Mouse (Mus musculus): ENCODE data around the gene Prc1. TPM values are rescaled to one million over a fixed set of nuclear protein-coding genes. Genes with fewer than 3 reads are reported as not detected.

Prc1 gene
- polyA plus RNA-seq, 1 experiment from 2014 or later = 108 TPM

DNA sequence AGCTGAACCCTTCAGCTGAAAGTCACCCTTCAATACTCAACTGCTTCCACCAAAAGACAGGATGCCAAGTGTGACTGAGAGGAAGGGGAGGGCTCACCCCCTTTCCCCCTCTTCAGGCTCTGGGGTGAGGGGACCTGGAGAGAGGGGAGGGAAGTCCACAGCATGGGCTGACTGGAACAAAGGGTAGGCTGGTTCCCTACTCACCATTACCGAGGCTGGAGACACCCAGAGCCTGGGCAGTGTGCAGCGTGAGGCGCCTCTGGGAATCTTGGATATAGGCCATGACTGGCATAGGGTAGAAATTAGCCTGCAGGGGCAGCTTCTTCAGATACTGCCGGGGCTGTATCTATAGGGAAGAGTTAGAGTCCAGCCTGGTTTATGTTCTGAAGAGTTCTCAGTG lies 63.8 kb downstream of the Prc1 start:
- Histone ChIP-seq H3K9ac (ENCODE audit: low read depth, low read length) (no peak overlapping the region), H3K4me1 (ENCODE audit: control insufficient read depth, insufficient read depth, low read length) (no peaks in the 10 kb centered on the region), H3K27ac (replicated peaks; ENCODE audit: low read depth, low read length) (no peak overlapping the region), H3K4me2 (ENCODE audit: low read depth, low read length) (no peak overlapping the region), H3K9me3 (ENCODE audit: control insufficient read depth, low read length) (no peaks in the 10 kb centered on the region), H3K27me3 (replicated peaks; ENCODE audit: control insufficient read depth, insufficient read depth, low read length) (no peaks in the 10 kb centered on the region), H3K4me3 (ENCODE audit: low read depth, low read length) (no peak overlapping the region), H3K36me3 (ENCODE audit: control insufficient read depth, insufficient read depth, low read length) (peaks cover 84% of the 10 kb centered on the region)
- DNase-seq (ENCODE audit: low spot score) = no peak
- no peak for ATAC-seq (ENCODE audit: low read depth)
- WGBS = 70% methylated on average over 4 of the region's 4 CpGs

DNA sequence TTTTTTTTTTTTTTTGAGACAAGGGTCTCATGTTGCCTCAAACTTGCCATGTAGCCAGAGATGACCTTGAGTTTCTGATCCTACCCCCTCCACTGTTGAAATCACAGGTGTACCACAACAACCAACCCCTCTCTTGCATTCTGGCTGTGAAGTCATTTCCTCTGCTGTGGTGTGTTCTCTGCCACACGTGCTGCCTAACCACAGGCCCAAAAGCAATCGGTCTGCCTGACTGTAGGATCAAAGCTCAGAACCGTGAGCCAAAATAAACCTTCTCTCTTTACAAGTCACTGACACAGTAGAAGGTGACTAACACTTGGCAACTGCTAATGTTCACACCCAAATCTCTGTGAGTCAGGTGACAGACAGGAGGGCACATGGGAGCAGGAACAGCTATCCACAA lies 66.2 kb downstream of the Prc1 start:
- Histone ChIP-seq H3K9me3 (ENCODE audit: control insufficient read depth, low read length) (no peaks in the 10 kb centered on the region), H3K4me2 (ENCODE audit: low read depth, low read length) (no peak overlapping the region), H3K36me3 (ENCODE audit: control insufficient read depth, insufficient read depth, low read length) (peaks cover 87% of the 10 kb centered on the region), H3K4me3 (ENCODE audit: low read depth, low read length) (no peak overlapping the region), H3K4me1 (ENCODE audit: control insufficient read depth, insufficient read depth, low read length) (no peaks in the 10 kb centered on the region), H3K27me3 (replicated peaks; ENCODE audit: control insufficient read depth, insufficient read depth, low read length) (no peaks in the 10 kb centered on the region), H3K27ac (replicated peaks; ENCODE audit: low read depth, low read length) (no peak overlapping the region), H3K9ac (ENCODE audit: low read depth, low read length) (no peak overlapping the region)
- ATAC-seq (ENCODE audit: low read depth) (no peak), DNase-seq (ENCODE audit: low spot score) (no peak)
- 72% methylated on average over 3 of the region's 3 CpGs for WGBS

DNA sequence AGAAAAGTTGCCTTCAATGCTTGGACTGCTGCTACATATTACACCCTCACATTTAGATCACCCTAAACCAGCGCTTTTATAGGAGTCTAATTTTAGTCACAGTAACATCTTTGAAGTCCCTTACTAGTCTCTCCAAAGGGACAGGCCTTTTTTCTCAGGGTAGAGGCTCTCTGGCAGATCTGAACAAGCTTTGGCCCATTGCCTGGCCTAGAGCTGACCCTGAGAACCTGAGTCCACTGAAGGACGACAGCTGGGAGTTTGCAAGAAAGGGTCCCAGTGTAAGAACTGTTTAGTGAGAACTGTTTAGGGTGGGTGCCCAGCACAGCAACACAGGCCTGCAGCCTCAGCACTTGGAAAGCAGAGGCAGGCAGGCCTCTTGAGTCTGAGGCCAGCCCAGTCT lies 71.5 kb downstream of the Prc1 start:
- no peaks in the 10 kb centered on the region for H3K27me3 ChIP-seq (replicated peaks; ENCODE audit: control insufficient read depth, insufficient read depth, low read length)
- DNase-seq (ENCODE audit: low spot score) (no peak), ATAC-seq (ENCODE audit: low read depth) (no peak)

More for the DNA sequence above, 71.5 kb downstream of the Prc1 start:
- no peak overlapping the region for H3K9ac ChIP-seq (ENCODE audit: low read depth, low read length)
- H3K9me3 ChIP-seq (ENCODE audit: control insufficient read depth, low read length) = no peaks in the 10 kb centered on the region
- WGBS = 84% methylated on average over 2 of the region's 2 CpGs
- peaks cover 75% of the 10 kb centered on the region for H3K36me3 ChIP-seq (ENCODE audit: control insufficient read depth, insufficient read depth, low read length)
- H3K27ac ChIP-seq (replicated peaks; ENCODE audit: low read depth, low read length) = no peak overlapping the region
- peaks cover 14% of the 10 kb centered on the region for H3K4me1 ChIP-seq (ENCODE audit: control insufficient read depth, insufficient read depth, low read length)
- no peak overlapping the region for H3K4me2 ChIP-seq (ENCODE audit: low read depth, low read length)
- no peak overlapping the region for H3K4me3 ChIP-seq (ENCODE audit: low read depth, low read length)

Other genes starting within 250 kb of the Prc1 start
- 565 and 594 TPM in 2 replicates for gene Idh2, start 179.1 kb upstream of the Prc1 start, polyA plus RNA-seq (2014; fragmentation: Nextera tagmentation; extraction: Ambion mirVana)
- 10.5 and 11.9 TPM in 2 replicates for gene Sema4b, start 107.6 kb upstream of the Prc1 start, polyA plus RNA-seq (2014; fragmentation: Nextera tagmentation; extraction: Ambion mirVana)
- 73.7 and 89.1 TPM in 2 replicates for gene Cib1, start 61.6 kb upstream of the Prc1 start, polyA plus RNA-seq (2014; fragmentation: Nextera tagmentation; extraction: Ambion mirVana)
- gene Gdpgp1, start 61.6 kb upstream of the Prc1 start, polyA plus RNA-seq (2014; fragmentation: Nextera tagmentation; extraction: Ambion mirVana) = 2.0 and 2.6 TPM in 2 replicates
- gene Ttll13, start 48.1 kb upstream of the Prc1 start, polyA plus RNA-seq (2014; fragmentation: Nextera tagmentation; extraction: Ambion mirVana) = 0.35 and 0.79 TPM in 2 replicates
- gene Ngrn, start 33.2 kb upstream of the Prc1 start, polyA plus RNA-seq (2014; fragmentation: Nextera tagmentation; extraction: Ambion mirVana) = 45.7 and 45.8 TPM in 2 replicates
- gene Vps33b, start 24.8 kb upstream of the Prc1 start, polyA plus RNA-seq (2014; fragmentation: Nextera tagmentation; extraction: Ambion mirVana) = 7.0 TPM in 2 replicates
- gene Rccd1, start 30.0 kb downstream of the Prc1 start, polyA plus RNA-seq (2014; fragmentation: Nextera tagmentation; extraction: Ambion mirVana) = 6.8 and 8.4 TPM in 2 replicates
- 34.1 and 39.7 TPM in 2 replicates for gene Unc45a, start 46.6 kb downstream of the Prc1 start, polyA plus RNA-seq (2014; fragmentation: Nextera tagmentation; extraction: Ambion mirVana)
- 19.6 and 22.8 TPM in 2 replicates for gene Hddc3, start 48.7 kb downstream of the Prc1 start, polyA plus RNA-seq (2014; fragmentation: Nextera tagmentation; extraction: Ambion mirVana)
- 15.7 and 19.3 TPM in 2 replicates for gene Man2a2, start 76.9 kb downstream of the Prc1 start, polyA plus RNA-seq (2014; fragmentation: Nextera tagmentation; extraction: Ambion mirVana)
- gene Fes, start 93.5 kb downstream of the Prc1 start, polyA plus RNA-seq (2014; fragmentation: Nextera tagmentation; extraction: Ambion mirVana) = 14.6 and 15.7 TPM in 2 replicates
- gene Furin, start 111.0 kb downstream of the Prc1 start, polyA plus RNA-seq (2014; fragmentation: Nextera tagmentation; extraction: Ambion mirVana) = 17.2 and 18.4 TPM in 2 replicates
- gene Blm, start 240.7 kb downstream of the Prc1 start, polyA plus RNA-seq (2014; fragmentation: Nextera tagmentation; extraction: Ambion mirVana) = 13.1 and 17.1 TPM in 2 replicates